Mouse (Mus musculus) midbrain, postnatal 0 days (tissue): ENCODE results near the gene Efnb2. TPM values are rescaled to one million over a fixed set of nuclear protein-coding genes. Genes with fewer than 3 reads are reported as not detected.

Experiments
- ATAC-seq: fragments of 200-750 bp; cut with Nextera tagmentation; 2 replicates; pipeline ENCODE4 v1.8.0; 2017; ENCODE audit warnings: moderate number of reproducible peaks, mild to moderate bottlenecking, moderate TSS enrichment, moderate library complexity; ENCODE audit not compliant: low FRiP score
- DNase-seq: peaks from one replicate; pipeline ENCODE4 v3.0.0-alpha.2; 2015; ENCODE audit warnings: low spot score
- H3K27ac ChIP-seq: fragments of 300-500 bp; sonication (generic); 2 replicates; pipeline ENCODE4 v1.5.1; 2014; ENCODE audit warnings: low read depth, mild to moderate bottlenecking, low read length, mixed read lengths
- H3K27me3 ChIP-seq: fragments of 300-500 bp; sonication (generic); 2 replicates; pipeline ENCODE4 v1.6.1; 2014; ENCODE audit warnings: low read length, control low read depth, mixed read lengths; ENCODE audit not compliant: insufficient read depth
- H3K36me3 ChIP-seq: fragments of 300-500 bp; sonication (generic); 2 replicates; pipeline ENCODE4 v1.6.1; 2014; ENCODE audit warnings: low read length, control low read depth, mixed read lengths; ENCODE audit not compliant: insufficient read depth
- H3K4me1 ChIP-seq: fragments of 300-500 bp; sonication (generic); 2 replicates; pipeline ENCODE4 v1.6.1; 2014; ENCODE audit warnings: mild to moderate bottlenecking, control low read depth, antibody characterized with exemption, low read length, mixed read lengths; ENCODE audit not compliant: insufficient read depth
- H3K4me2 ChIP-seq: fragments of 300-500 bp; sonication (generic); 2 replicates; pipeline ENCODE4 v1.6.1; 2014; ENCODE audit warnings: low read depth, mild to moderate bottlenecking, low read length, mixed read lengths; ENCODE audit not compliant: poor library complexity, severe bottlenecking
- H3K4me3 ChIP-seq: fragments of 300-500 bp; sonication (generic); 2 replicates; pipeline ENCODE4 v1.5.1; 2014; ENCODE audit warnings: low read depth, mild to moderate bottlenecking, low read length, moderate library complexity
- H3K9ac ChIP-seq: fragments of 300-500 bp; sonication (generic); replicated peaks from 2 replicates; pipeline ENCODE4 v1.6.1; 2014; ENCODE audit warnings: mild to moderate bottlenecking, low read length, moderate library complexity, mixed read lengths; ENCODE audit not compliant: poor library complexity, severe bottlenecking
- H3K9me3 ChIP-seq: fragments of 300-500 bp; sonication (generic); 2 replicates; pipeline ENCODE4 v1.6.1; 2016; ENCODE audit warnings: low read length, control low read depth
- CTCF ChIP-seq: IDR thresholded peaks from 2 replicates; pipeline ENCODE4 v1.5.1; 2016; ENCODE audit warnings: antibody characterized with exemption, mild to moderate bottlenecking
- WGBS: fragments of 180-500 bp; shearing (Covaris S2); extraction: QIAGEN DNeasy Blood & Tissue Kit; methylation state at CpG from one replicate; pipeline ENCODE4 v1.1.7; 2014; 5-methylcytosine and 5-hydroxymethylcytosine counted together
- polyA plus RNA-seq: library from polyadenylated mRNA; unstranded; fragments of >200 nt; fragmentation: Nextera tagmentation; extraction: Ambion mirVana; gene quantifications from 2 replicates; pipeline ENCODE4 v1.2.1, GENCODE M21; 2015
- total RNA-seq: library from RNA; depleted of rRNA; stranded (reverse); fragments of >200 nt; gene quantifications from 2 replicates; pipeline ENCODE4 v1.2.3, GENCODE M21; 2014

Gene Efnb2
- total and polyA plus RNA-seq, 2 experiments from 2014 or later = 6.8 to 20.7 TPM

DNA sequence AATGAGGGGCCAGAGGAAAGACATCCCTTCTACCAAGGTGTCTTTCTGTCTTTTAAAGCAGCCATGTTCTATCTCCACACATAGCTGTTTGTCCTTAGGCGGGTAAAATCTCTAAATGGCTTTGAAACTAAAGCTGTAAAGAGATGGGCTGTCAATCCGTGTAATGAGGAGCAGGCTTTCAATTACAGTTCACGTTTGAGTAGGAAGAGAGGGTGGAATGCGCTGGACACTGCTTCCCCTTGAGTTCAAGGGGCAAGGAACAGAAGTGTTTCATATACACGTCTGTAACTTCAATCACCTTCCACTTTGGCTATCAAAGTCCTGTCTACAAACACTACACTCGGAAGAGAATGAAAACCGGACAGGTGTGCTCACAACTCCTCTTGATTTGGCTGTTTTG is 37.0 kb downstream of the Efnb2 start:
- no peak for ATAC-seq

GRCm38 (mm10) chr8:8623486-8623885 is 37.6 kb downstream of the Efnb2 start:
- peaks cover 7% of the 10 kb centered on the region for H3K36me3 ChIP-seq
- no peak for TF ChIP-seq CTCF
- no peaks in the 10 kb centered on the region for H3K27me3 ChIP-seq
- H3K9me3 ChIP-seq = no peaks in the 10 kb centered on the region
- H3K9ac ChIP-seq = no peak overlapping the region
- no peak overlapping the region for H3K27ac ChIP-seq
- H3K4me1 ChIP-seq = peaks cover 4% of the 10 kb centered on the region; the same call in 1 of the 2 replicates
- H3K4me3 ChIP-seq = no peak overlapping the region
- no peak overlapping the region for H3K4me2 ChIP-seq
- DNase-seq (peak; percentile 29), ATAC-seq (no peak)
- WGBS = 64% methylated on average over 8 of the region's 8 CpGs

More for the DNA sequence above, 37.0 kb downstream of the Efnb2 start:
- DNase-seq = no peak
- Histone ChIP-seq H3K27me3 (no peaks in the 10 kb centered on the region), H3K4me1 (peaks cover 4% of the 10 kb centered on the region; the same call in 1 of the 2 replicates), H3K9ac (no peak overlapping the region), H3K36me3 (peaks cover 7% of the 10 kb centered on the region), H3K4me3 (no peak overlapping the region), H3K27ac (no peak overlapping the region), H3K9me3 (no peaks in the 10 kb centered on the region), H3K4me2 (no peak overlapping the region)
- no peak for TF ChIP-seq CTCF
- 74% methylated on average over 7 of the region's 7 CpGs for WGBS

- DNase-seq (no peak), ATAC-seq (no peak)
- H3K36me3 ChIP-seq = peaks cover 7% of the 10 kb centered on the region
- H3K4me3 ChIP-seq = no peak overlapping the region
- H3K27ac ChIP-seq = no peak overlapping the region
- no peaks in the 10 kb centered on the region for H3K27me3 ChIP-seq
- no peak overlapping the region for H3K4me2 ChIP-seq
- H3K9ac ChIP-seq = no peak overlapping the region
- H3K4me1 ChIP-seq = peaks cover 4% of the 10 kb centered on the region; the same call in 1 of the 2 replicates
- no peaks in the 10 kb centered on the region for H3K9me3 ChIP-seq
- no peak for TF ChIP-seq CTCF
- 67% methylated on average over 3 of the region's 3 CpGs for WGBS
These were observed 38.6 kb downstream of the Efnb2 start for GRCm38 (mm10) chr8:8622476-8622875.

DNA sequence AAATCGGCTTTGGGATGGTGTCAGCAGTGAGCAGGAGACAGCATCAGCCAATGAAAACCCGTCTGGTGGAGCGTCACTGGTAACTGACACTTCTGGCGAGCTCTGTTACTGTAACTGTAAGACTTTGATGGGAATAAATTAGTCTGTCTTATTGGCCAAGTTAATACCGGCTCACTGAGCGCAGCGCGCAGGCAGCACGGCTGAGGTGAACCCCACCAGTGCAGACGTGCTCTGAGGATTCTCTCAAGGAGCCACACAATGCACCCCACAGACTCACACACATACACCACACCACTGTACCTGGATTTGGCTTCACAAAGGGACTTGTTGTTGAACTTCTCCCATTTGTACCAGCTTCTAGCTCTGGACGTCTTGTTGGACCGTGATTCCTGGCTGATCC is 39.0 kb downstream of the Efnb2 start:
- H3K4me1 ChIP-seq = peaks cover 4% of the 10 kb centered on the region; the same call in 1 of the 2 replicates
- TF ChIP-seq CTCF = no peak
- peak; percentile 36; the same call in 1 of the 2 replicates for ATAC-seq
- WGBS = 77% methylated on average over 12 of the region's 12 CpGs
- no peak overlapping the region for H3K4me2 ChIP-seq
- peak; percentile 65 for DNase-seq
- H3K9ac ChIP-seq = no peak overlapping the region
- peaks cover 7% of the 10 kb centered on the region for H3K36me3 ChIP-seq
- H3K9me3 ChIP-seq = no peaks in the 10 kb centered on the region
- H3K4me3 ChIP-seq = no peak overlapping the region
- H3K27ac ChIP-seq = no peak overlapping the region
- no peaks in the 10 kb centered on the region for H3K27me3 ChIP-seq

- Histone ChIP-seq H3K27me3 (no peaks in the 10 kb centered on the region), H3K27ac (no peak overlapping the region), H3K36me3 (peaks cover 7% of the 10 kb centered on the region), H3K9ac (no peak overlapping the region), H3K4me2 (no peak overlapping the region), H3K4me1 (peaks cover 4% of the 10 kb centered on the region; the same call in 1 of the 2 replicates), H3K4me3 (no peak overlapping the region), H3K9me3 (no peaks in the 10 kb centered on the region)
- DNase-seq = no peak
- WGBS = 85% methylated on average over 16 of the region's 16 CpGs
- no peak for TF ChIP-seq CTCF
- ATAC-seq = no peak
These were observed 39.7 kb downstream of the Efnb2 start for GRCm38 (mm10) chr8:8621236-8621917.

- WGBS = 94% methylated on average over 21 of the region's 21 CpGs
- Histone ChIP-seq H3K4me3 (no peak overlapping the region), H3K9me3 (no peaks in the 10 kb centered on the region), H3K27me3 (no peaks in the 10 kb centered on the region), H3K36me3 (peaks cover 7% of the 10 kb centered on the region), H3K4me1 (peaks cover 4% of the 10 kb centered on the region; the same call in 1 of the 2 replicates), H3K4me2 (no peak overlapping the region), H3K27ac (no peak overlapping the region), H3K9ac (no peak overlapping the region)
- no peak for ATAC-seq
- TF ChIP-seq CTCF = no peak
- DNase-seq = no peak
These were observed 40.5 kb downstream of the Efnb2 start for GRCm38 (mm10) chr8:8620536-8620935.
